Mouse (Mus musculus): ENCODE measurements around the gene Filip1l.

The Filip1l gene

DNA sequence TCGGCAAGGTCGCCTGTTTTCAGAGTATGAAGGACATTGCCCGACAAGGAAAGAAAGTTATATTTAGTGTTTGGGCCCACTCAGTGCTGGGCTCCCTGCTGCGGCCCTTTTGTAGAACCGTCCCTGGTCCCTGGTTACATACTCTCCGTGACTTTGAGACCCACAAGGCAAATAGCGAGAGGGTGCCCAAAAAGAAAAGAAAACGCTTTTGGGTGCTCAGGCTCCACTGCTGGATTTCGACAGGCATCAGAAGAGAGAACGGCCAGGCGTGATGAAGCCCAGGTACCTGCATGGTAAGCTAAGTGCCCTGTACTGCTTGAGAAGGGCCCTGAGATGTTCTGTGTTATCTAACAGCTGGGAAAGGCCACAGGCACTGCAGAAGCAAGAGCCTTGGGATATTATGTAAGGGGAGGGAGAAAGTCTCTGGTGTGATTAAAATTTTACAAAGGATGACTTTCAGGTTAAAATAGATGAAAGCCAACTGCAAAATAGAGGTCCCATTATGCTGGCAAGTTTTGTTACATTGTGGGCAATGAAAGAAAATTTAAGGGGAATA, 351 bp downstream of the Filip1l start:
- in situ Hi-C loops (cut with MboI, MseI), result no loop called here

DNA sequence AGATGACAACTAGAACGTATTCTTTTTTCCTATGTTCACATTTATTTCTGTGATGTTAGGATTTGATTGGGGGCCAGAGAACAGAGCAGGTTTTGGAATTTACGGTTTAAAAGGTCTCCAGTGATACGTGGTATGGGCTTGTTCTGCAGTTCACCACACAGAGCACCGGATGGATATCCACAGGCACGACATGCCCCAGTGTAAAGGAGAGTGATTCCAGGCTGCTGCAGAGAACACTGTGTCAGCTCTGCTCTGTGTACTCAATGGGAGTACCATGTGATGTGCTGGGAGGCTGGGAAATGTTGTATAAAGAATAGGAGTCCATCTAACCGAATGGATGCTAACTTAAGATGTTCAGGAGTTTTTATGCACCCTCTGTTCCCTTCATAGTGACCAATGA, 1.0 kb downstream of the Filip1l start:
- in situ Hi-C loops (cut with MboI, MseI), result no loop called here

DNA sequence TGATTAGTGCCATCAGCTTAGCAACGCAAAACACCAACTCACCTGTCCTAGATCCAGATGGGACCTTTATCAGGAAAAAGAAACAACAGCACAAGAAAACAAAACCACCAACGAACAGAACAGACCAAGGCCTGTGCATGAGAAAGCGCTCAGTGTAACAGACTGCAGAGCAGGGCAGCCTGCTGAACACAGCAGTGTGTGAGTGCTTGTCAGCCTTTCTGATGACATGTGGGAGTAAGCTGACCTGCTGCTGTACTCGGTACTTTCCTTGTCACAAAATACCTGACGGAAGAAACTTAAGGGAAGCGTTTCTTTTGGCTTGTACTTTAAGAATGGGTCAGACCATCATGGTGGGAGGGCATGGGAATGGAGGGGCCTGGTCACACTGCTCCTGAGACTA, 3.6 kb downstream of the Filip1l start:
- in situ Hi-C loops (cut with MboI, MseI), result no loop called here

DNA sequence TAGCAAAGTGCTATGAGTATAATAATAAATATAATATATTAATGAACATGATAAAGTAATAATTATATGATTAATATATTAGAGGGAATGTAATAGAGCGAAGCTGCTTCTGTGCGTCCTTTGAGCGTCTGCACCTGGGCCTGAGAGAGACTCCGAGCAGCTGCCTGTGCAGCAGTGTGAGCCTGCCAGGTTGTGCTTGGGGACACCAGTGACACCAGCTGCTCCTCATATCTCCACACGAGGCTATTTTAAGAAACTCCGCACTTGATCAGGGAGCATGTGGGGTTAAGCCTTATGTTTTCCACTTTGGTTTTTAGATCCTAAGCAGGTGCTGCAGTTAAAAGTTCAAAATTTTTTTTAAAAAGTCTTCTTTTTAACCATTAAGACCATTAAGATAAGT, 4.1 kb downstream of the Filip1l start:
- in situ Hi-C loops (cut with MboI, MseI), result no loop called here

DNA sequence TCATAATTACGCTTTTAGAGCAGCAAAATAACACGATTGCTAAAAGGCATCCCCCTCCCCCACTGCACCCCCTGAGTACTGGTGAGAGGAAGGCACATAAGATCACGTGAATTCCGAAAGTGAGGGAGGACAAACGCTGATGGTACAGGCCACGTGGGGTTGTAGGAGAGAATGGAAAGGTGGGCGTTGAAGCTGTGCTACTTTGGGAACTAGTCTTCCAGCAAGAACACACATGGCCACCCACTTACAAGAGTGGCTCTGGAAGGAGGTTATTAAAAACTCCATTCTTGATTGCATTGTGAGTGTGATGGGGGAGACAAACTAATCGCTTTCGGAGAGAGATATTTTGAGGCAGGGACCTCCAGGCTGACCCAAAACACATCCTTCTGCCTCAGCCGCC, 6.4 kb downstream of the Filip1l start:
- in situ Hi-C loops (cut with MboI, MseI), result no loop called here

DNA sequence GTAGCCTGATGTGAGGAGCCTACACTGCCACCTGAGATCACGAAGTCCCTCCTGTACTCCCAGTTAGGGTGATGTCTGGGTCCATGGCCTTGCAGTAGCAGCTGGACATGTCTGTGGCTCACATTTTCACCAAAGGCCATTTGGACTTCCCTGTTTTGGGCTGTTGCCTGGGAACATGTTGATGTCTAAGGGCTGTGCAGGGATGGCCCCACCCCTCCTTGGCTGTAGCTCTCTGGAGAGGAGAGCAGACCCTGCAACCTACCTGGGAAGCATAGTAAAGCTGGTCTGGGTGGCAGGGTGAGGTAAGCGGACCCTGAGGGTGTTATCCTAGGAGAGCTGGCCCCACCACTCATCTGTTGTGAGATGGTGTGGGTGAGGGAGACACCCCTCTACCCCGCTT, 7.9 kb downstream of the Filip1l start:
- in situ Hi-C loops (cut with MboI, MseI), result loop anchor here in 1 of 2 experiments (10.0 kb wide), 1 partner anchor 674 kb away; no protein-coding TSS in a partner anchor

- in situ Hi-C loops (cut with MboI, MseI), result loop anchor here in 1 of 2 experiments (10.0 kb wide), 1 partner anchor 672 kb away; no protein-coding TSS in a partner anchor
These were observed 9.9 kb downstream of the Filip1l start for GRCm38 (mm10) chr16:57362679-57363401.

GRCm38 (mm10) chr16:57364498-57364897, 11.6 kb downstream of the Filip1l start:
- in situ Hi-C loops (cut with MboI, MseI), result loop anchor here in 1 of 2 experiments (10.0 kb wide), 1 partner anchor 670 kb away; no protein-coding TSS in a partner anchor

DNA sequence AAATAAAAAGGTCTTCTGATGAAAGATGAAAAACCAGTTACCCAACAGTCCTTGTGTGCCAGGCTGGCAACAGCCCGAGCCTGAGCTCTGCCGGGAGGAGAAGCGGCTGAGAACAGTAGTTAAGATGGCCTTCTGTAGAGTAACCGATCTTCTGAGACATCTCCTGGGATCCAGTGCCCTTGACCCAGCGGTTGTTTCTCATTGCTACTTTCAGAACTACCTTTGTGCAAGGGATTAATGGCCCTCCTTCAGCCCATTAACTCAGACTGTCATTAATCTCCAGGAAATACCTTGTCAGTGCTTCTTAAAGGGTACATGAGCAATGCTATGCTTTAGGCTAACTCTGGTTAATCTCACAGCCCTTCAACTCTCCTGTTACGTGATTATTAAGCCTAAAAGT, 13.2 kb downstream of the Filip1l start:
- in situ Hi-C loops (cut with MboI, MseI), result loop anchor here in 1 of 2 experiments (10.0 kb wide), 1 partner anchor 669 kb away; no protein-coding TSS in a partner anchor

DNA sequence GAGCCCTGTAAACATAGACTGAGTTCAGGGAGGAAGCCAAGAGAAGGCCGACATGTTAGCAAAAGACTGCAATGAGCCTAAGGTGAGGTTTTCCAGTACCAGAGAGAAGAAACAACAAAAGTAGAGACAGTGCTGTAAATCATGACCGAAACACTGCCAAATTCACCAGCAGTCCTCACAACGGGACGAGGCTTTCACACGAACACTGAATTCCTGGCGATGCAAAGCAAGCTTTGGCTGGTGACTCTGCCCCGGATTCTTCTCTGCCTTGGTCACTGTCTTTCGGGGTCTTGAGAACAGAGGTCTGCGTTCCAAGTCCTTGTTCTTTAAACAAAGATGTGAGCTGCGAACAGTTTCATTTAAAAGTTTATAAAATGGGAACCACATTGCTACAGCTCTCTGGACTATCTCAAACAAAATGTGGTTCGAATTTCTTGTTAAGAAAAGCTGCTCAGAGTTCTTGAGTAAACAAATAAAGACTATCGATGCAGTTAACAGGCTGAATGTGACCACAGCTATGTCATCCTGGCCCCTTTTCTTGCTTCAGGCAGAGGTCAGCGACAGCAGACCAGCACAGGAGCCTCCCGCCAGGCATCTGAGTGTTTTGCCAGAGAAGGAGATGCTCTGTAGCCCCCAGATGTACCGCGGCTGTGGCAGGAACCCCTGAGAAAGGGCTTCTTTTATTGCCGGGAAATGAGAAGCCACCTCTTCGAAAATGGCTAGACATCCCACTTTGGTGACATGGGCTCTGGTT, 14.2 kb downstream of the Filip1l start:
- in situ Hi-C loops (cut with MboI, MseI), result loop anchor here in 1 of 2 experiments (10.0 kb wide), 1 partner anchor 668 kb away; no protein-coding TSS in a partner anchor

DNA sequence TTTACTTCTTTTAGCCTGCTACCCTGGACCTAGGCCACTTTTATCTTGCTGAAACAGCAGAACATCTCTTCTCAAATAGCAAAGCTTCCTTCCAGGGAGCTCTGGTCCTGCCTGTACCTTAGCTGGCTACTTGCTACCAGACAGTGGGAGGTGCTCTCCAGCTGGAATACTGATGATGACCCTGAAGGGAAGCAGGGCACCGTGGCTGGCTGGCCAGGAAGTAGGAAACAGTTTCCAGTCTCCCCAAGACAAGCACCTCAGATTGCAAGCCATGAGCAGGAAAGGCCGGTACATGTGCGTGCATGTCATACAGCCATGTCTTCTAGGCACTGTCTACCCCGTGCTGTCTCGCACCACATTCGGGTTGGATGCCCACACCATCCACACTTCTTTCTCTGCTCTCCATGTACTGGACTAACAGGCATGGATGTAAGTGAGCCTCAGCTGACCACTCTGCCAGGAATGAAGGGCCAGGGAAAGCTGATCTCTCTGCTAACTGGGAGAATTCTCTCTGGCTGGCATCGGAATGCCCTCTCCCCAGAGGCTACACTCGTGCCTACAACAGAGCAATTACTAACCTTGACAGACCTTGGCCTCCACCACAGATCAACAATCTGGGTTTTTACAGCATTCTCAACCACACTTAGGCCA, 17.1 kb downstream of the Filip1l start:
- in situ Hi-C loops (cut with MboI, MseI), result loop anchor here in 1 of 2 experiments (10.0 kb wide), 1 partner anchor 665 kb away; no protein-coding TSS in a partner anchor

DNA sequence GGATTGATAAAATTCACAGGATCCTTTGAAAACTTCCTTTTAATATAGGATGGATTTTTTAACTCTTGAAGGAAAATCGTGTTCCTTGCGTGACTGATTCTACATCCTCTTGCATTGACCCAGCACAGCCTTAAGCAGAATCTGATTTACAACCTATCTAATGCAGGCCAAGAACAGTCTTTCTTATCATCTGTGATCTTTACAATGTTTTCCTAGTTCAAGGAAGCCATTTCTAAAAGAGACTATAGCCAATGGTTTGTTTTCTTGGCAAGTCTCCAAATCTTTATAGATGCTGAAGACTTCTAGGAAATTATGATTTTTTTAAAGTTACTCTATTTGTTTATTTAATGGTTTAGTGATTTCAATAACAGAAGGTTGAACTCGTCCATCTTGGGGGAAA, 19.3 kb downstream of the Filip1l start:
- in situ Hi-C loops (cut with MboI, MseI), result no loop called here

DNA sequence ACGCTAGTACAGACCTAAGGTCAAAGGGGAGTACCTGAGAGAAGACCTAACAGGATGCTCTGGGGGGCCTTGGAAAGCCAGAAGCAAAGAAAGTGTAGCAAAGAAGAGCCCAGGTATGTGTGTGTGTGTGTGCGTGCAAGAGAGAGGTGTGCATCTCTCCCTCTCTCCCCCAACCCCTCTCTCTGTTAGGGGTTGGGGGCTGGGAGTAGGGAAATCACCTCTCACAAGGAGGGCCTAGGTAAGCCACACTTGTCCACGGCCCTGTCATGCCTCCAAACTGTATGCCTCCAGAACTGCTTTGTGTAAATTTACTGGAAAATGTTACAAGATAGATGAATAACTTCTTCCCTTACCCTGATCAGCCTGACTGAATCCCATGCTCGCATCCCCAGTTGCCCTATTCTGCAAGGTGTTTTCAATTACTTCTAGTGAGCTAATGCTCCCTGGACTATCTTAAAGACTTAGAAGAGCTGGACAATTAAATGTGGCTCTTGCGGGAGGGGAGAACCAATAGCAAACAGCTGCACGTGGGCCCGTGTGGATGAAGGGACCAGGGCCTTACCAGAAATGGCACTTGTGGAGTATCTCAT, 22.4 kb downstream of the Filip1l start:
- in situ Hi-C loops (cut with MboI, MseI), result no loop called here

DNA sequence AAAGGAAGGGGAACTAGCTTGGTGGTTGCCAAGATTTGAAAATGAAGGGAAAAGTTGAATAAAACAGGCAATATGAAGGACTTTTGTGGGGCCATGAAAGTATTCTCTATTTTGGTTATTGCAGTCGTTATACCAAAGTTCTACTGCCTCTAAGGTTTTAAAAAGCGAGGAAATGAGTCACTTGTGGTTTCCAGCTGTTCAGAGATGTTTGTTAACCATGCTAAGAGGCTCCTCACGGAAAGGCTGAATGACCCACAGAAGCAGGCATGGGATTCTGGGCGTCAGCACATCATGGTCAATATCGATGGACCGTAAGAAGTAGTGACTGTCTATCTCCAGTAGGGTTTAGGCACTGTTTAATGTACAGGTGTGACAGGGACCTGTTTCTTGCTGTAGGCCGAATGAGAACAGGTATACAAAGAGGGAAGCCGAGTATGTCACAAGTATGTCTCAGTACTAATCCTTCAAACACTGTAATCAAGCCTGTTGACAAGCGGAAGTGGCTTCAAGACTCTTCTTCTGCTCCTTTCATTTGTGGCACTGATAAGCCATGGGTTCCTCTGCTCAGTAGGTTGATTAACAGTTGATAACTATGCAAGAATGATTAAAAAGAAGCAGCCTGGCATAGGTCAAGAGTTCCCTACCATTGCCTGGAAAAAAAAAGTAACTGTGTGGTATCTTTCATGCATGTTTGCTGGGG, 25.9 kb downstream of the Filip1l start:
- in situ Hi-C loops (cut with MboI, MseI), result no loop called here

- in situ Hi-C loops (cut with MboI, MseI), result loop anchor here in 1 of 2 experiments (5.0 kb wide), 1 partner anchor 41 kb away; no protein-coding TSS in a partner anchor
These were observed 30.5 kb downstream of the Filip1l start for GRCm38 (mm10) chr16:57383266-57383971.

DNA sequence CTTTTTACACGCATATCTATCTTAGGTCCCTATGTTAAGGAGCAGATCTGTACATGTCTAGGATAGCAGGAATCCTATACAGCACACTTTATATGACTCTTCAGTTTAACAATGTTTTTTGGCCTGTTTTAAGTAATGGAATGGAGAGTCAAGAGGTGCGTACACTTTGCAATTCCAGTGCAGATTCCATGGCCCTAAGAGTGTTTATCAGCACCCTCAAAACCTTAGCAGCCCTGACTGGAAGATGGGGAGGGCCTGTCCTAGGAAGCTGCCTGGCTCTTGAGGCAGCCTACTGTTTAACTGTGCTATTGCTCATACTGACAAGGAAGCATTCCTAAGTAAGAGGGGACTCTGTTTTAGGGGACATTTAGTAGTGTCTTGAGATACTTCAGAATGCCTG, 31.4 kb downstream of the Filip1l start:
- in situ Hi-C loops (cut with MboI, MseI), result loop anchor here in 1 of 2 experiments (5.0 kb wide), 1 partner anchor 42 kb away; no protein-coding TSS in a partner anchor

DNA sequence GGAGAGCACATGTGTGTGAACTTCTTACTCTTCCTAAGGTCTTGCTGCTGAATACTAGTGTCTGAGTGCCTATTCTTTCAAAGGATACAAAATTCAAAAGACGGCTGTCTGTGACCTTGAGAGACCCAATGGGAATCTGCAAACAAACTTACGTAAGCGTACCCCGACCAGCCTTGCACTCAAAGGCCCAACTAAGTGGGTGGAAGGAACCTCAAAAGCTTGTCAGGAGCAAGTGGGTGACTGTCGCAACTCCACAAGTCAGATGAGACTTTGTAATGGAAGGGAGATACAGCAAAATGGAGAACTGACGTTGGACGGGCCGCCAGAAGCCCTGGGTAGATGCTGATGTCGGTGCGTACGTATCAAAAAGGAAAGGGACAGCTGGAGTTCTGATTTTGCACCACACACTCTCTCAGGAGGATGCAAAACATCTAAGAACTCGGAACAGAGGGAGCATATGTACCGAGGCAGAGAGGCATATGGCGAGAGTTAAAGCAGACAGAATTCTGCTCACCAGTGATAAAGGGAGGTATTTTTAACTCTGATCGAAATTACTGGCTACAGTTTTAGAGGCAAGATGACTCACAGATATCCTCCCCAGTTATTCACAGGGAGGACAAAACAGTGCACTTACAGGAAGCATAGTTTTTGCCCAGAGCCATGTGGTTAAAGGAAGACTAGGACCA, 36.8 kb downstream of the Filip1l start:
- in situ Hi-C loops (cut with MboI, MseI), result loop anchor here in 1 of 2 experiments (5.0 kb wide), 1 partner anchor 1382 kb away; no protein-coding TSS in a partner anchor

DNA sequence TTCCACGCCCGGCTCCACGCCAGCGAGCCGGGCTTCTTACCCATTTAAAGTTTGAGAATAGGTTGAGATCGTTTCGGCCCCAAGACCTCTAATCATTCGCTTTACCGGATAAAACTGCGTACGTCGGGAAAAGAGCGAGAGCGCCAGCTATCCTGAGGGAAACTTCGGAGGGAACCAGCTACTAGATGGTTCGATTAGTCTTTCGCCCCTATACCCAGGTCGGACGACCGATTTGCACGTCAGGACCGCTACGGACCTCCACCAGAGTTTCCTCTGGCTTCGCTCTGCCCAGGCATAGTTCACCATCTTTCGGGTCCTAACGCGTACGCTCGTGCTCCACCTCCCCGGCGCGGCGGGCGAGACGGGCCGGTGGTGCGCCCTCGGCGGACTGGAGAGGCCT, 38.3 kb downstream of the Filip1l start:
- in situ Hi-C loops (cut with MboI, MseI), result loop anchor here in 1 of 2 experiments (5.0 kb wide), 1 partner anchor 1384 kb away; no protein-coding TSS in a partner anchor

DNA sequence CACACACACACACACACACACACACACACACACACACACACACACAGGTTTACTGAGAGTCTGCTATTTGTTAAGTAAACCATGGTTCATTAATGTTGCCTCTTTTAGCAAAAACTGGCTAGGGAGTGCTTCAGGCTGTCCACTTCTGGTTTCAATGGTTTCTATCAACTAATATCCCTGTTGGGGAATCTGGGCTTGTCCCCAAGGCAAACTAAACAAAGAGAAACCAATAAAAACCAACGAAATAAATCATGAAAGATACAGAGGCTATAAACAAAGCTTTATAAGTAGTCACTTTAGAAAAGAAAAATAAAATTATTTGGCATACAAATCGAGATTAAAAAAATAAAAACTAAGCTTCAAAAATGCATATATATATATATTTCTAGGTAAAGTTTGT, 39.6 kb downstream of the Filip1l start:
- in situ Hi-C loops (cut with MboI, MseI), result loop anchor here in 1 of 2 experiments (5.0 kb wide), 1 partner anchor 1385 kb away; no protein-coding TSS in a partner anchor
